Mouse (Mus musculus) heart, embryonic 15.5 days (tissue): ENCODE results near the gene Ptpre. TPM values are rescaled to one million over a fixed set of nuclear protein-coding genes. Genes with fewer than 3 reads are reported as not detected.
"Not testable (repeated sequence)": the region's sequence is repeated elsewhere in the genome, so short reads cannot be mapped to it uniquely, and the experiment has no call there.

ENCODE experiments used
- ATAC-seq: fragments of 200-750 bp; cut with Nextera tagmentation; replicated peaks from 2 replicates; pipeline ENCODE4 v1.8.0; 2017; ENCODE audit warnings: low read depth, moderate TSS enrichment; ENCODE audit not compliant: insufficient number of reproducible peaks, insufficient read depth, low FRiP score
- H3K27ac ChIP-seq: fragments of 300-500 bp; sonication (generic); 2 replicates; pipeline ENCODE4 v1.5.1; 2015; ENCODE audit warnings: mild to moderate bottlenecking, inconsistent platforms
- H3K27me3 ChIP-seq: fragments of 300-500 bp; sonication (generic); 2 replicates; pipeline ENCODE4 v1.6.1; 2015; ENCODE audit warnings: inconsistent platforms
- H3K36me3 ChIP-seq: fragments of 300-500 bp; sonication (generic); 2 replicates; pipeline ENCODE4 v1.6.1; 2015; ENCODE audit warnings: mild to moderate bottlenecking, inconsistent platforms
- H3K4me1 ChIP-seq: fragments of 300-500 bp; sonication (generic); replicated peaks from 2 replicates; pipeline ENCODE4 v1.6.1; 2015; ENCODE audit warnings: inconsistent platforms
- H3K4me2 ChIP-seq: fragments of 300-500 bp; sonication (generic); 2 replicates; pipeline ENCODE4 v1.6.1; 2015; ENCODE audit warnings: inconsistent platforms, mild to moderate bottlenecking, moderate library complexity
- H3K4me3 ChIP-seq: fragments of 300-500 bp; sonication (generic); 2 replicates; pipeline ENCODE4 v1.5.1; 2015; ENCODE audit warnings: mild to moderate bottlenecking, inconsistent platforms
- H3K9ac ChIP-seq: fragments of 300-500 bp; sonication (generic); 2 replicates; pipeline ENCODE4 v1.6.1; 2015; ENCODE audit warnings: mild to moderate bottlenecking, inconsistent platforms
- H3K9me3 ChIP-seq: fragments of 300-500 bp; sonication (generic); replicated peaks from 2 replicates; pipeline ENCODE4 v1.6.1; 2016; ENCODE audit warnings: inconsistent platforms
- WGBS: fragments of 180-500 bp; shearing (Covaris S2); methylation state at CpG from one replicate; pipeline ENCODE4 v1.1.7; 2015; ENCODE audit warnings: mixed read lengths; 5-methylcytosine and 5-hydroxymethylcytosine counted together
- polyA plus RNA-seq: library from polyadenylated mRNA; unstranded; fragments of >200 nt; fragmentation: Nextera tagmentation; extraction: Ambion mirVana; gene quantifications from 2 replicates; pipeline ENCODE4 v1.2.1, GENCODE M21; 2015

The Ptpre gene
- polyA plus RNA-seq, 1 experiment from 2014 or later = 2.1 TPM

- Histone ChIP-seq H3K4me3 (no peak overlapping the region), H3K27ac (peak overlapping the region; percentile 39; the same call in 1 of the 2 replicates), H3K9ac (no peak overlapping the region), H3K9me3 (no peaks in the 10 kb centered on the region), H3K4me2 (no peak overlapping the region), H3K4me1 (peaks cover 23% of the 10 kb centered on the region), H3K27me3 (no peaks in the 10 kb centered on the region), H3K36me3 (no peaks in the 10 kb centered on the region)
- WGBS = 20% methylated on average over 7 of the region's 7 CpGs
- no peak for ATAC-seq
Observed at GRCm38 (mm10) chr7:135609655-135610054, 72.4 kb downstream of the Ptpre start.

GRCm38 (mm10) chr7:135612276-135612675 is 75.0 kb downstream of the Ptpre start:
- H3K27ac ChIP-seq = no peak overlapping the region
- no peak overlapping the region for H3K4me3 ChIP-seq
- H3K27me3 ChIP-seq = no peaks in the 10 kb centered on the region
- 80% methylated on average over 16 of the region's 16 CpGs for WGBS
- ATAC-seq = no peak
- H3K4me1 ChIP-seq = peaks cover 11% of the 10 kb centered on the region
- H3K9me3 ChIP-seq = no peaks in the 10 kb centered on the region
- no peaks in the 10 kb centered on the region for H3K36me3 ChIP-seq
- H3K4me2 ChIP-seq = no peak overlapping the region
- H3K9ac ChIP-seq = no peak overlapping the region

- no peak overlapping the region for H3K9ac ChIP-seq
Observed at GRCm38 (mm10) chr7:135612801-135613200, 75.5 kb downstream of the Ptpre start.

GRCm38 (mm10) chr7:135613380-135613779 is 76.1 kb downstream of the Ptpre start:
- Histone ChIP-seq H3K36me3 (no peaks in the 10 kb centered on the region), H3K4me1 (peaks cover 11% of the 10 kb centered on the region), H3K4me3 (no peak overlapping the region), H3K27me3 (no peaks in the 10 kb centered on the region), H3K4me2 (no peak overlapping the region), H3K9ac (no peak overlapping the region), H3K9me3 (no peaks in the 10 kb centered on the region), H3K27ac (no peak overlapping the region)
- ATAC-seq = no peak
- WGBS = 91% methylated on average over 3 of the region's 3 CpGs

More at GRCm38 (mm10) chr7:135612801-135613200, 75.5 kb downstream of the Ptpre start:
- Histone ChIP-seq H3K4me2 (no peak overlapping the region), H3K4me3 (no peak overlapping the region), H3K9me3 (no peaks in the 10 kb centered on the region), H3K4me1 (peaks cover 11% of the 10 kb centered on the region), H3K27ac (no peak overlapping the region), H3K36me3 (no peaks in the 10 kb centered on the region), H3K27me3 (no peaks in the 10 kb centered on the region)
- 66% methylated on average over 7 of the region's 7 CpGs for WGBS
- ATAC-seq = no peak

GRCm38 (mm10) chr7:135614892-135615291 is 77.6 kb downstream of the Ptpre start:
- ATAC-seq = no peak
- Histone ChIP-seq H3K4me2 (no peak overlapping the region), H3K4me1 (peaks cover 5% of the 10 kb centered on the region), H3K36me3 (no peaks in the 10 kb centered on the region), H3K9ac (no peak overlapping the region), H3K27me3 (no peaks in the 10 kb centered on the region), H3K27ac (no peak overlapping the region), H3K9me3 (no peaks in the 10 kb centered on the region), H3K4me3 (no peak overlapping the region)
- 82% methylated on average over 8 of the region's 8 CpGs for WGBS

- H3K4me2 ChIP-seq, H3K4me3 ChIP-seq, H3K9ac ChIP-seq, H3K9me3 ChIP-seq, ATAC-seq, H3K4me1 ChIP-seq, H3K36me3 ChIP-seq, H3K27ac ChIP-seq, H3K27me3 ChIP-seq: not testable (repeated sequence)
Observed at GRCm38 (mm10) chr7:135616479-135616878, 79.2 kb downstream of the Ptpre start.

GRCm38 (mm10) chr7:135617776-135618175 is 80.5 kb downstream of the Ptpre start:
- H3K4me2 ChIP-seq = no peak overlapping the region
- ATAC-seq = no peak
- H3K27me3 ChIP-seq = no peaks in the 10 kb centered on the region
- no peak overlapping the region for H3K27ac ChIP-seq
- no peaks in the 10 kb centered on the region for H3K9me3 ChIP-seq
- H3K9ac ChIP-seq = no peak overlapping the region
- H3K36me3 ChIP-seq = no peaks in the 10 kb centered on the region
- no peaks in the 10 kb centered on the region for H3K4me1 ChIP-seq
- no peak overlapping the region for H3K4me3 ChIP-seq
- WGBS = 80% methylated on average over 11 of the region's 11 CpGs

GRCm38 (mm10) chr7:135621649-135622048 is 84.4 kb downstream of the Ptpre start:
- H3K4me2 ChIP-seq = no peak overlapping the region
- no peaks in the 10 kb centered on the region for H3K9me3 ChIP-seq
- no peak overlapping the region for H3K4me3 ChIP-seq
- no peak overlapping the region for H3K27ac ChIP-seq
- H3K9ac ChIP-seq = no peak overlapping the region
- 53% methylated on average over 6 of the region's 6 CpGs for WGBS
- ATAC-seq = no peak
- H3K36me3 ChIP-seq = no peaks in the 10 kb centered on the region
- H3K4me1 ChIP-seq = no peaks in the 10 kb centered on the region
- no peaks in the 10 kb centered on the region for H3K27me3 ChIP-seq

- ATAC-seq = no peak
- H3K27ac ChIP-seq = no peak overlapping the region
- H3K9me3 ChIP-seq = no peaks in the 10 kb centered on the region
- no peaks in the 10 kb centered on the region for H3K36me3 ChIP-seq
- no peak overlapping the region for H3K4me2 ChIP-seq
- H3K9ac ChIP-seq = no peak overlapping the region
- H3K27me3 ChIP-seq = no peaks in the 10 kb centered on the region
- no peaks in the 10 kb centered on the region for H3K4me1 ChIP-seq
- H3K4me3 ChIP-seq = no peak overlapping the region
Observed at GRCm38 (mm10) chr7:135622241-135622640, 85.0 kb downstream of the Ptpre start.

- Histone ChIP-seq H3K27me3 (no peaks in the 10 kb centered on the region), H3K4me2 (no peak overlapping the region), H3K36me3 (no peaks in the 10 kb centered on the region), H3K4me1 (no peaks in the 10 kb centered on the region), H3K4me3 (no peak overlapping the region), H3K9me3 (no peaks in the 10 kb centered on the region), H3K9ac (no peak overlapping the region), H3K27ac (no peak overlapping the region)
- 71% methylated on average over 3 of the region's 3 CpGs for WGBS
- no peak for ATAC-seq
Observed at GRCm38 (mm10) chr7:135624854-135625253, 87.6 kb downstream of the Ptpre start.

GRCm38 (mm10) chr7:135628363-135628762 is 91.1 kb downstream of the Ptpre start:
- no peak for ATAC-seq
- WGBS = 75% methylated on average over 7 of the region's 7 CpGs
- Histone ChIP-seq H3K9ac (no peak overlapping the region), H3K36me3 (no peaks in the 10 kb centered on the region), H3K27me3 (peaks cover 12% of the 10 kb centered on the region), H3K4me1 (no peaks in the 10 kb centered on the region), H3K4me2 (no peak overlapping the region), H3K27ac (no peak overlapping the region), H3K9me3 (no peaks in the 10 kb centered on the region), H3K4me3 (no peak overlapping the region)

- Histone ChIP-seq H3K36me3 (no peaks in the 10 kb centered on the region), H3K9ac (no peak overlapping the region), H3K27ac (no peak overlapping the region), H3K4me3 (no peak overlapping the region), H3K9me3 (no peaks in the 10 kb centered on the region), H3K27me3 (peaks cover 12% of the 10 kb centered on the region), H3K4me2 (no peak overlapping the region), H3K4me1 (no peaks in the 10 kb centered on the region)
- no peak for ATAC-seq
- WGBS = 65% methylated on average over 9 of the region's 9 CpGs
Observed at GRCm38 (mm10) chr7:135629019-135629418, 91.7 kb downstream of the Ptpre start.
